Mouse (Mus musculus) cortical plate, adult 2 months (tissue): ENCODE measurements at regions not wholly inside any gene's neighbourhood (a gene's known extent, or its start where the extent isn't known, plus 50 kb on each side); places are given as distances from the start of the nearest gene placed in this dataset.

Experiments
- CTCF ChIP-seq: fragments of 200-500 bp; IDR thresholded peaks from 2 replicates; pipeline ENCODE4 v1.5.1; 2011; ENCODE audit warnings: mild to moderate bottlenecking, control low read depth, low read length; ENCODE audit not compliant: insufficient read depth; ENCODE audit errors: extremely low read depth
- POLR2A ChIP-seq: fragments of 200-500 bp; IDR thresholded peaks from 2 replicates; pipeline ENCODE4 v1.6.1; 2011; ENCODE audit warnings: mild to moderate bottlenecking, low read length, control low read depth; ENCODE audit not compliant: insufficient read depth; ENCODE audit errors: extremely low read depth

GRCm38 (mm10) chr1:92324091-92324950 lies 128.8 kb upstream of the Hdac4 start:
- TF ChIP-seq POLR2A = no peak
- no peak for TF ChIP-seq CTCF
